Mouse (Mus musculus): ENCODE results near the gene Aldh18a1. TPM values are rescaled to one million over a fixed set of nuclear protein-coding genes. Genes with fewer than 3 reads are reported as not detected.

Aldh18a1 gene
- polyA plus RNA-seq, 1 experiment from 2014 or later = 60.8 TPM

DNA sequence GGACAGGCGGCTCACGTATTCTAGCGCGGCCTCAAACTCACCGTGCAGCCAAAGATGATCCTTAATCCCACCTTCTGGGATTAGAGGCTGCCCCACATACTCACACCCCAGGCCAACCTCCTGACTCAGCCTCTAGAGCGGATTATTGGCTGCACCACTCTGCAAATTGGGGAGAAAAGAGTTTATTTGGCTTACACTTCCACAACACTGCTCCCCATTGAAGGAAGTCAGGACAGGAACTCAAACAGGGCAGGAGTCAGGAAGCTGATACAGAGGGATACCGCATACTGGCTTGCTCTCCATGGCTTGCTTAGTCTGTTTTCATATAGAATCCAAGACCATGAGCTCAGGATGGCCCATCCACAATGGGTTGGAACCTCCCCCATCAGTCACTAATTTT lies 73.9 kb downstream of the Aldh18a1 start:
- no peaks in the 10 kb centered on the region for H3K9me3 ChIP-seq (ENCODE audit: control insufficient read depth, low read depth, low read length)
- H3K27ac ChIP-seq (ENCODE audit: low read length) = no peak overlapping the region
- no peak overlapping the region for H3K4me3 ChIP-seq (ENCODE audit: low read depth, low read length)
- H3K27me3 ChIP-seq (ENCODE audit: control insufficient read depth, insufficient read depth, low read length) = no peaks in the 10 kb centered on the region
- 78% methylated on average over 7 of the region's 7 CpGs for WGBS
- H3K36me3 ChIP-seq (ENCODE audit: control insufficient read depth, insufficient read depth, low read length) = no peaks in the 10 kb centered on the region
- H3K4me1 ChIP-seq (ENCODE audit: control insufficient read depth, insufficient read depth, low read length) = 0 out of 2 replicates have a peak, but pooled peaks cover 5% of the 10 kb centered on the region
- no peak for ATAC-seq (ENCODE audit: insufficient number of reproducible peaks, insufficient read depth, low FRiP score, low read depth)
- no peak overlapping the region for H3K9ac ChIP-seq (replicated peaks; ENCODE audit: low read depth, low read length)
- H3K4me2 ChIP-seq (replicated peaks; ENCODE audit: low read depth, low read length) = no peak overlapping the region

DNA sequence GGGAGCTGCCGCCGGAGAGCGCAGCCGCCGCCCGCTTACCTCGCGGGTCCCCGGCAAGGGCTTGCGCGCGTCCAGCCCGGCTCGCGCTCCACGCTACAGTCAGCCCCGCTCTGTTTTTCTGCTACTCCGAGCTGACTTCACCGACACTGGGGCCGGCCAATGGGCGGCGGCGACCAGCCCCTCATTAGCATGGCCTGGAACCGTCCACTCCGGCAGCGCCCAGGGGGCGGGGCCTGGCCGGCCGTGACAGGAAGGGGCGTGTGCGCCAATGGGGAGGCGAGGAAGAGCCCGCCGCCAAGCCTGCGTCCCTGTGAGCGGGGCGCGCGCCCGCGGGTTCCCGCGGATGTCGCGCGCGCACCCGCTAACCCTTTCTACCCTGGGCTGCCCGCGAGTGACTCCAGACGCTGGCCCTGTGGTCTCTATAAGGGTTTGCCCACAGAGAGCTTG lies 74.6 kb downstream of the Aldh18a1 start, which contains the start of gene Sorbs1:
Gene Sorbs1 (minus strand): TSS at position 148 of the 447 bp plus-strand sequence.
- peak within 1 kb of the TSS; percentile 59 for H3K9ac ChIP-seq (replicated peaks; ENCODE audit: low read depth, low read length)
- WGBS = under 1% methylated on average over 51 of the region's 51 CpGs
- peak; percentile 99 for ATAC-seq (ENCODE audit: insufficient number of reproducible peaks, insufficient read depth, low FRiP score, low read depth)
- peak within 1 kb of the TSS; percentile 61 for H3K4me2 ChIP-seq (replicated peaks; ENCODE audit: low read depth, low read length)
- H3K4me1 ChIP-seq (ENCODE audit: control insufficient read depth, insufficient read depth, low read length) = 0 out of 2 replicates have a peak, but pooled peaks cover 5% of the 10 kb centered on the region
- no peaks in the 10 kb centered on the region for H3K9me3 ChIP-seq (ENCODE audit: control insufficient read depth, low read depth, low read length)
- H3K27me3 ChIP-seq (ENCODE audit: control insufficient read depth, insufficient read depth, low read length) = no peaks in the 10 kb centered on the region
- no peaks in the 10 kb centered on the region for H3K36me3 ChIP-seq (ENCODE audit: control insufficient read depth, insufficient read depth, low read length)
- H3K27ac ChIP-seq (ENCODE audit: low read length) = peak within 1 kb of the TSS; percentile 82
- H3K4me3 ChIP-seq (ENCODE audit: low read depth, low read length) = peak within 1 kb of the TSS; percentile 68

DNA sequence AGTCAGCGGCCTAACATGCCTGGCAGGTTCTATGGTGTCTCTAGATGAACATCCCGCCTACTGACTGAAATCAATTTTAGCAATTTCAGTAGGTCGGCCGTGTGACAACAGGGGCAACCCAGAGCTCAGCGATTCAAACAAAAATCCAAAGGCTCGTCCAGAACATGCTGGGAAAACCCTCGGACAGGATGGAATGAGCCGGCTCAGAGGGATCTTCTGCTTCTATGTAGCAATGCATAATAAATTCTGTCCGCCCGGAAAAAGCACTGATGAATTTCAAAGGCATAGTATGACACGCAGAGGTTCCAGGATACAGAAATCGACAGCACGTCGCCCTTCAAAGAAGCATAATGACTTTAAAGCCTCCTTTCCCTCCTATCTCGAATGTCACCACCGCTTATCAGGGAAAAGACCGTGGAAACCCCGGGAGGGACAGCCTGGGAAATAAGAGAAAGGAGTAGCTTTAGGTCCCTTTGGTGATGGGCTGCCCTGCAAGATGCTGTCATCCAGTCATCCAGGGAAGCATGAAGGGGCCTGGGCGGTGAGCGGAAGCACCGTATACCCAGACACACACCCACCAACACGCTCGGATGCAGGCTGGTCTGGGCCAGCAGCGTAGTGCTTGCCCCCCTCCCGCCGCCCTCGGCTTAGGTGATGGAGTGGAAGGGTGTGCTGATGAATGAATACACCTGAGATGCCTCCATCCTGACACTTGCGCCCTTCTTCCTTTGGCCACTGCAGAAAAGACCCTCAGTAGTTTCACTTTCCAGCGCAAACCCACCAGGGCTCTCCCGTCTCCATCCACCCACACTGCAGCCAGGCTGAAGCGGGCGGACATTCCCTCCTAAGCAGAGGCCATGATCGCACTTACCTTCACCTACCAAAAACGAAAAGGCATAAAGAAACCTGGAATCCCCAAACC lies 75.5 kb downstream of the Aldh18a1 start:
- Histone ChIP-seq H3K4me2 (replicated peaks; ENCODE audit: low read depth, low read length) (peak overlapping the region; percentile 61), H3K27ac (ENCODE audit: low read length) (peak overlapping the region; percentile 82), H3K4me1 (ENCODE audit: control insufficient read depth, insufficient read depth, low read length) (0 out of 2 replicates have a peak, but pooled peaks cover 5% of the 10 kb centered on the region), H3K9me3 (ENCODE audit: control insufficient read depth, low read depth, low read length) (no peaks in the 10 kb centered on the region), H3K27me3 (ENCODE audit: control insufficient read depth, insufficient read depth, low read length) (no peaks in the 10 kb centered on the region), H3K9ac (replicated peaks; ENCODE audit: low read depth, low read length) (peak overlapping the region; percentile 59), H3K36me3 (ENCODE audit: control insufficient read depth, insufficient read depth, low read length) (no peaks in the 10 kb centered on the region), H3K4me3 (ENCODE audit: low read depth, low read length) (peak overlapping the region; percentile 68)
- WGBS = 2% methylated on average over 34 of the region's 34 CpGs
- peak; percentile 20; the same call in 1 of the 2 replicates for ATAC-seq (ENCODE audit: insufficient number of reproducible peaks, insufficient read depth, low FRiP score, low read depth)

DNA sequence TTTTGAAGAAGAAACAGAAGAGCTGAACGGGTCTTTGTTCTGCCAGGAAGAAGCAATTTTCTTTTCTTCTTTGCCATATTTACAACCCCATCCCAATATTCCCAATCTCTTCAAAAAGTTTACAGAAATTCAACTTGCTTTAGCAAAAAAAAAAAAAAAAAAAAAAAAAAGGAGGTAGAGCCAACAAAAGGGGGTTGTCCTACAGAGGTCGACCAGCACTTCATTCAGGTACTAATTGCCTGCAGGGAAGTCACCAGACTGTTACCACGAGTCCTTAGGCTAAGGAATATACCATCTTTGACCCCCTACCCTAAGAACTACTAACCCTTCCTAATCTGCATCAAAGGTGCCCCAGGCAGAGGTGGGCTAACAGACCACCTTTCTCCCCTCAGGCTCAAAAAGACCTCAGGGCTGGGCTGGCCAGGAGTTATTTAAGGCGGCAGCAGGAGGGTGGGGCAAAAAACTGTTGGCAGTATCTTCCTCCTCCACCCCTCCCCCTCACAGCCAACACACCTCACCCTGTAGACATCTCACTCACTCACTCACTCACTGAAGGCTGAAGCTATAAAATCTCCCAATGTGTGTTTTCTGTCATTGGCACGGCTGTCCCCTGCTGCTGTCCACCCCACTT lies 76.5 kb downstream of the Aldh18a1 start:
- peak overlapping the region; percentile 68; the same call in 1 of the 2 replicates for H3K4me3 ChIP-seq (ENCODE audit: low read depth, low read length)
- H3K4me1 ChIP-seq (ENCODE audit: control insufficient read depth, insufficient read depth, low read length) = 0 out of 2 replicates have a peak, but pooled peaks cover 5% of the 10 kb centered on the region
- H3K4me2 ChIP-seq (replicated peaks; ENCODE audit: low read depth, low read length) = peak overlapping the region; percentile 61
- ATAC-seq (ENCODE audit: insufficient number of reproducible peaks, insufficient read depth, low FRiP score, low read depth) = no peak
- H3K36me3 ChIP-seq (ENCODE audit: control insufficient read depth, insufficient read depth, low read length) = no peaks in the 10 kb centered on the region
- H3K27ac ChIP-seq (ENCODE audit: low read length) = no peak overlapping the region
- WGBS = 27% methylated on average over 5 of the region's 5 CpGs
- H3K27me3 ChIP-seq (ENCODE audit: control insufficient read depth, insufficient read depth, low read length) = no peaks in the 10 kb centered on the region
- H3K9ac ChIP-seq (replicated peaks; ENCODE audit: low read depth, low read length) = no peak overlapping the region
- H3K9me3 ChIP-seq (ENCODE audit: control insufficient read depth, low read depth, low read length) = no peaks in the 10 kb centered on the region

DNA sequence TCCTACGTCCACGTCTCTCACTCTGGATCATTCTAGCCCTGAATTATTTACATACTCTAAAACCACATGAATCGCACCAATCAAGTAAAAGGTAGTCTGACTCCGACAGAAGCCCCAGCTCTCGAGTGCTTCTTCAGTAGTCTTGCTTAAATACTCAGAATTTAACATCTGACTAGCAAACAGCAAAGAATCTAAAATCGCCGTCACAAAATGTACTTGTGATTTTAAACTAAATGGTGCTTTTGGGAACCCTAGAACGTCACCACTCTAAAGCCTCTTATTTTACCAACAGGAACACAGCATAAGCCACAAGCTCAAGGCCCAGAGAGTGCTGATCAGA lies 77.2 kb downstream of the Aldh18a1 start:
- ATAC-seq (ENCODE audit: insufficient number of reproducible peaks, insufficient read depth, low FRiP score, low read depth) = no peak

DNA sequence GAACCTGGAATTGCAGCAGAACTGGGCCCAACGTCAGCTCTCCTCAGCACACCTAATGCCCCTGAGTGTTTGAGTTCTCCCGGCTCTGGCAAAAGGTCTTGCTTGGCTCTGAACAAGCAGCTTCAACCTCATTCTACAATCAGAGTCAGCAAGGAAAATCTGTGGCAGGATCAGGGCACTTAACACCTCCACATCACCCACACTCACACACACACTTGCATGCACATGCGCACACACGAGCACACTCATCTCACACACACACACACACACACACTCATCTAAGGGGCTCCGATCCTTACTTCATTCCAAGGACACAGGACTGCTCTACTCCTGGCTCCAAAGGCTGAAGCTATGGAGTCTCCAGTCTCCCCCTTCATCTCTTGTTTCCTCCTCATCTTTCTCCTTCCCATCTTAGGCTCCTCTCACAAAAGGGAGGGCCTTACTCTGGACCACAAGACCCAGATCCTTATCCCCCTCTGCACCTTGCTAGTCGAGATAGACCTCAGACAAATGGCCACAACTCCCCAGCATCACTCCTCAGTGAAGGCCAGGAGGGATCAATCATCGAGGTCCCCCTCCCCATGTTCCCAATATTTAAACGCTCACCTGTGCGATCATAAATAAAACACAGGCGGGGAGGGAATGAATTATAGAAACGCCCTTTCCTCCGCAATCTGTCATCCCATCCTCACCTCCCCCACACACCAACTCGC lies 77.7 kb downstream of the Aldh18a1 start:
- 64% methylated on average over 13 of the region's 13 CpGs for WGBS
- H3K4me1 ChIP-seq (ENCODE audit: control insufficient read depth, insufficient read depth, low read length) = 0 out of 2 replicates have a peak, but pooled peaks cover 5% of the 10 kb centered on the region
- no peaks in the 10 kb centered on the region for H3K36me3 ChIP-seq (ENCODE audit: control insufficient read depth, insufficient read depth, low read length)
- no peaks in the 10 kb centered on the region for H3K9me3 ChIP-seq (ENCODE audit: control insufficient read depth, low read depth, low read length)
- no peak overlapping the region for H3K4me2 ChIP-seq (replicated peaks; ENCODE audit: low read depth, low read length)
- no peak overlapping the region for H3K4me3 ChIP-seq (ENCODE audit: low read depth, low read length)
- no peak overlapping the region for H3K9ac ChIP-seq (replicated peaks; ENCODE audit: low read depth, low read length)
- ATAC-seq (ENCODE audit: insufficient number of reproducible peaks, insufficient read depth, low FRiP score, low read depth) = no peak
- H3K27me3 ChIP-seq (ENCODE audit: control insufficient read depth, insufficient read depth, low read length) = no peaks in the 10 kb centered on the region
- H3K27ac ChIP-seq (ENCODE audit: low read length) = no peak overlapping the region

More for the DNA sequence above, 77.2 kb downstream of the Aldh18a1 start:
- 51% methylated on average over 8 of the region's 8 CpGs for WGBS
- Histone ChIP-seq H3K4me2 (replicated peaks; ENCODE audit: low read depth, low read length) (no peak overlapping the region), H3K27ac (ENCODE audit: low read length) (no peak overlapping the region), H3K36me3 (ENCODE audit: control insufficient read depth, insufficient read depth, low read length) (no peaks in the 10 kb centered on the region), H3K27me3 (ENCODE audit: control insufficient read depth, insufficient read depth, low read length) (no peaks in the 10 kb centered on the region), H3K9me3 (ENCODE audit: control insufficient read depth, low read depth, low read length) (no peaks in the 10 kb centered on the region), H3K4me1 (ENCODE audit: control insufficient read depth, insufficient read depth, low read length) (0 out of 2 replicates have a peak, but pooled peaks cover 5% of the 10 kb centered on the region), H3K4me3 (ENCODE audit: low read depth, low read length) (no peak overlapping the region), H3K9ac (replicated peaks; ENCODE audit: low read depth, low read length) (no peak overlapping the region)

DNA sequence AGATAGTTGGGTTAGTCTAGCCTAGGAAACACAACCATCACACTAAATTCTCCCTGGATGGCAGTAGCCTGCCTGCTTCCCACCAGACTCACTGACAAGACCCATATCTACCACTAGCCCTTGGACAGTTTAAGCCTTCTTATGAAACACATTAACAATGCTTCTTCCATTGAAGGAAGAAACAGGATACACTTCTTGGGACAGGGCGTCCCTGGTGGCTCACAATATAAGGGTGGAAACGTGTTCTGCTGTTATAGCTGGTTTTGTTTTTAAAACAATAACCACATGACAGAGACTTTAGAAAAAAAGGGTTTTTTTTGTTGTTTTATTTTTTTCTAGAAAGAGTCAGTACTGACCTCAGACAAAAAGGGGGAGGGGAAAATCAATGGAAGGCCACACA lies 79.0 kb downstream of the Aldh18a1 start:
- no peak overlapping the region for H3K27ac ChIP-seq (ENCODE audit: low read length)
- 0 out of 2 replicates have a peak, but pooled peaks cover 5% of the 10 kb centered on the region for H3K4me1 ChIP-seq (ENCODE audit: control insufficient read depth, insufficient read depth, low read length)
- WGBS = 83% methylated on average over 2 of the region's 2 CpGs
- no peaks in the 10 kb centered on the region for H3K27me3 ChIP-seq (ENCODE audit: control insufficient read depth, insufficient read depth, low read length)
- ATAC-seq (ENCODE audit: insufficient number of reproducible peaks, insufficient read depth, low FRiP score, low read depth) = no peak
- no peak overlapping the region for H3K4me2 ChIP-seq (replicated peaks; ENCODE audit: low read depth, low read length)
- no peaks in the 10 kb centered on the region for H3K9me3 ChIP-seq (ENCODE audit: control insufficient read depth, low read depth, low read length)
- H3K4me3 ChIP-seq (ENCODE audit: low read depth, low read length) = no peak overlapping the region
- H3K9ac ChIP-seq (replicated peaks; ENCODE audit: low read depth, low read length) = no peak overlapping the region
- no peaks in the 10 kb centered on the region for H3K36me3 ChIP-seq (ENCODE audit: control insufficient read depth, insufficient read depth, low read length)

DNA sequence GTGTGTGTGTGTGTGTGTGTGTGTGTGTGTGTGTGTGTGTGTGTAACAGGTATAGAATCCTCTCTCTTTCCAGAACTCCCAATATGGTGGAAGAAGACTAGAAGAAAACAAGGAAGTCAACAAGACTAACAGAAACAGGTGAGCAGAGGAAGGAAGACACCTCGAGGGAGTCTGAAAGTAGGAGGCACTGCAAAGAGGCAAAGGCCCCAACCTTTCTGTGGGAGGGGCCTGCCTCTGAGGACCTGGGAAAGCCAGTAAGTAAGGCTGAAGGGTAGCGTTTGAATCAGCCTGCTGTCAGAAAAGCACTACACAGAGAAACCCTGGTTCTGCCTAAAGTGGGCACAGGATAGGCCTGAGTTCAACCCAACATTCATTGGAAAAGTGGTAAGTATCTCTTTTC lies 79.4 kb downstream of the Aldh18a1 start:
- Histone ChIP-seq H3K4me3 (ENCODE audit: low read depth, low read length) (no peak overlapping the region), H3K4me2 (replicated peaks; ENCODE audit: low read depth, low read length) (no peak overlapping the region), H3K9me3 (ENCODE audit: control insufficient read depth, low read depth, low read length) (no peaks in the 10 kb centered on the region), H3K27me3 (ENCODE audit: control insufficient read depth, insufficient read depth, low read length) (no peaks in the 10 kb centered on the region), H3K27ac (ENCODE audit: low read length) (no peak overlapping the region), H3K4me1 (ENCODE audit: control insufficient read depth, insufficient read depth, low read length) (0 out of 2 replicates have a peak, but pooled peaks cover 5% of the 10 kb centered on the region), H3K36me3 (ENCODE audit: control insufficient read depth, insufficient read depth, low read length) (no peaks in the 10 kb centered on the region), H3K9ac (replicated peaks; ENCODE audit: low read depth, low read length) (no peak overlapping the region)
- no peak for ATAC-seq (ENCODE audit: insufficient number of reproducible peaks, insufficient read depth, low FRiP score, low read depth)
- 39% methylated on average over 2 of the region's 2 CpGs for WGBS
